Mouse (Mus musculus) midbrain, embryonic 13.5 days (tissue): Measurements from ENCODE around the gene Sertad1. TPM values are rescaled to one million over a fixed set of nuclear protein-coding genes. Genes with fewer than 3 reads are reported as not detected.
"Not testable (repeated sequence)": the region's sequence is repeated elsewhere in the genome, so short reads cannot be mapped to it uniquely, and the experiment has no call there.

Experiments used
- ATAC-seq: fragments of 200-750 bp; cut with Nextera tagmentation; 2 replicates; pipeline ENCODE4 v1.8.0; 2017; ENCODE audit warnings: mild to moderate bottlenecking, moderate TSS enrichment, moderate library complexity
- H3K27ac ChIP-seq: fragments of 300-500 bp; sonication (generic); 2 replicates; pipeline ENCODE4 v1.5.1; 2015; ENCODE audit warnings: inconsistent platforms, mild to moderate bottlenecking, moderate library complexity
- H3K27me3 ChIP-seq: fragments of 300-500 bp; sonication (generic); 2 replicates; pipeline ENCODE4 v1.6.1; 2015; ENCODE audit warnings: mild to moderate bottlenecking, inconsistent platforms
- H3K36me3 ChIP-seq: fragments of 300-500 bp; sonication (generic); 2 replicates; pipeline ENCODE4 v1.6.1; 2015; ENCODE audit warnings: mild to moderate bottlenecking, inconsistent platforms
- H3K4me1 ChIP-seq: fragments of 300-500 bp; sonication (generic); replicated peaks from 2 replicates; pipeline ENCODE4 v1.6.1; 2015; ENCODE audit warnings: inconsistent platforms
- H3K4me2 ChIP-seq: fragments of 300-500 bp; sonication (generic); replicated peaks from 2 replicates; pipeline ENCODE4 v1.6.1; 2015; ENCODE audit warnings: moderate library complexity, mild to moderate bottlenecking, inconsistent platforms
- H3K4me3 ChIP-seq: fragments of 300-500 bp; sonication (generic); replicated peaks from 2 replicates; pipeline ENCODE4 v1.5.1; 2015; ENCODE audit warnings: mild to moderate bottlenecking, inconsistent platforms
- H3K9ac ChIP-seq: fragments of 300-500 bp; sonication (generic); replicated peaks from 2 replicates; pipeline ENCODE4 v1.6.1; 2015; ENCODE audit warnings: mild to moderate bottlenecking, inconsistent platforms
- H3K9me3 ChIP-seq: fragments of 300-500 bp; sonication (generic); 2 replicates; pipeline ENCODE4 v1.6.1; 2016; ENCODE audit warnings: mild to moderate bottlenecking, inconsistent platforms
- WGBS: fragments of 180-500 bp; shearing (Covaris S2); methylation state at CpG from one replicate; pipeline ENCODE4 v1.1.7; 2015; 5-methylcytosine and 5-hydroxymethylcytosine counted together
- polyA plus RNA-seq: library from polyadenylated mRNA; unstranded; fragments of >200 nt; fragmentation: Nextera tagmentation; extraction: Ambion mirVana; gene quantifications from 2 replicates; pipeline ENCODE4 v1.2.1, GENCODE M21; 2015

Gene Sertad1
- polyA plus RNA-seq, 1 experiment from 2014 or later, result 8.5 TPM

- no peaks in the 10 kb centered on the region for H3K9me3 ChIP-seq
- 49% methylated on average over 4 of the region's 4 CpGs for WGBS
- no peak for ATAC-seq
- no peaks in the 10 kb centered on the region for H3K36me3 ChIP-seq
- peak overlapping the region; percentile 34 for H3K4me3 ChIP-seq
- H3K4me2 ChIP-seq, result peak overlapping the region; percentile 54
- peak overlapping the region; percentile 44; the same call in 1 of the 2 replicates for H3K9ac ChIP-seq
- peak overlapping the region; percentile 44; the same call in 1 of the 2 replicates for H3K27ac ChIP-seq
- peaks cover 22% of the 10 kb centered on the region; the same call in 1 of the 2 replicates for H3K4me1 ChIP-seq
- peaks cover 22% of the 10 kb centered on the region; the same call in 1 of the 2 replicates for H3K27me3 ChIP-seq
Measured at GRCm38 (mm10) chr7:27490227-27490542, 3.5 kb downstream of the Sertad1 start.

GRCm38 (mm10) chr7:27490543-27491329 lies 4.0 kb downstream of the Sertad1 start:
- Histone ChIP-seq H3K27ac (peak overlapping the region; percentile 44; the same call in 1 of the 2 replicates), H3K9me3 (no peaks in the 10 kb centered on the region), H3K4me3 (peak overlapping the region; percentile 34), H3K4me2 (peak overlapping the region; percentile 54), H3K9ac (peak overlapping the region; percentile 44; the same call in 1 of the 2 replicates), H3K27me3 (peaks cover 17% of the 10 kb centered on the region; the same call in 1 of the 2 replicates), H3K4me1 (peaks cover 22% of the 10 kb centered on the region; the same call in 1 of the 2 replicates), H3K36me3 (no peaks in the 10 kb centered on the region)
- peak; percentile 31 for ATAC-seq
- whole genome bisulfite sequencing, result under 1% methylated on average over 32 of the region's 33 CpGs

- no peaks in the 10 kb centered on the region for H3K36me3 ChIP-seq
- H3K9ac ChIP-seq, result no peak overlapping the region
- H3K27ac ChIP-seq, result no peak overlapping the region
- WGBS, result 79% methylated on average over 7 of the region's 7 CpGs
- H3K4me3 ChIP-seq, result no peak overlapping the region
- H3K27me3 ChIP-seq, result peaks cover 16% of the 10 kb centered on the region; the same call in 1 of the 2 replicates
- no peak overlapping the region for H3K4me2 ChIP-seq
- H3K9me3 ChIP-seq, result no peaks in the 10 kb centered on the region
- H3K4me1 ChIP-seq, result peaks cover 18% of the 10 kb centered on the region; the same call in 1 of the 2 replicates
- ATAC-seq, result no peak
Measured at GRCm38 (mm10) chr7:27491856-27492255, 5.1 kb downstream of the Sertad1 start.

GRCm38 (mm10) chr7:27493022-27493421 lies 6.3 kb downstream of the Sertad1 start:
- Histone ChIP-seq H3K36me3 (no peaks in the 10 kb centered on the region), H3K4me2 (no peak overlapping the region), H3K4me1 (peaks cover 9% of the 10 kb centered on the region; the same call in 1 of the 2 replicates), H3K27me3 (peaks cover 16% of the 10 kb centered on the region; the same call in 1 of the 2 replicates), H3K9me3 (no peaks in the 10 kb centered on the region), H3K4me3 (no peak overlapping the region), H3K9ac (no peak overlapping the region), H3K27ac (no peak overlapping the region)
- ATAC-seq, result no peak
- WGBS, result 84% methylated on average over 3 of the region's 3 CpGs

- 88% methylated on average over 5 of the region's 5 CpGs for WGBS
- no peaks in the 10 kb centered on the region for H3K36me3 ChIP-seq
Measured at GRCm38 (mm10) chr7:27493450-27493849, 6.7 kb downstream of the Sertad1 start.

GRCm38 (mm10) chr7:27494659-27495367 lies 8.1 kb downstream of the Sertad1 start:
- H3K27ac ChIP-seq, H3K36me3 ChIP-seq, H3K9ac ChIP-seq, H3K4me2 ChIP-seq, ATAC-seq, H3K4me1 ChIP-seq, H3K27me3 ChIP-seq, H3K4me3 ChIP-seq, H3K9me3 ChIP-seq: not testable (repeated sequence)
- 93% methylated on average over 9 of the region's 9 CpGs for WGBS

More at GRCm38 (mm10) chr7:27493450-27493849, 6.7 kb downstream of the Sertad1 start:
- ATAC-seq, result no peak
- peaks cover 7% of the 10 kb centered on the region; the same call in 1 of the 2 replicates for H3K4me1 ChIP-seq
- no peak overlapping the region for H3K4me3 ChIP-seq
- no peak overlapping the region for H3K9ac ChIP-seq
- H3K27me3 ChIP-seq, result peaks cover 16% of the 10 kb centered on the region; the same call in 1 of the 2 replicates
- H3K9me3 ChIP-seq, result no peaks in the 10 kb centered on the region
- no peak overlapping the region for H3K27ac ChIP-seq
- no peak overlapping the region for H3K4me2 ChIP-seq

- Histone ChIP-seq H3K4me1 (no peaks in the 10 kb centered on the region), H3K9ac (no peak within 1 kb of the TSS), H3K4me2 (no peak within 1 kb of the TSS), H3K9me3 (no peaks in the 10 kb centered on the region), H3K4me3 (no peak within 1 kb of the TSS), H3K27me3 (no peaks in the 10 kb centered on the region), H3K36me3 (no peaks in the 10 kb centered on the region), H3K27ac (no peak within 1 kb of the TSS)
- WGBS, result 65% methylated on average over 3 of the region's 3 CpGs
- ATAC-seq, result no peak
Measured at GRCm38 (mm10) chr7:27499036-27499435, 12.3 kb downstream of the Sertad1 start, which contains the start of gene Prx. Gene Prx (plus strand): TSS chr7:27499324.

GRCm38 (mm10) chr7:27501620-27502019 lies 14.9 kb downstream of the Sertad1 start:
- H3K4me3 ChIP-seq, result no peak overlapping the region
- ATAC-seq, result no peak
- no peak overlapping the region for H3K27ac ChIP-seq
- H3K36me3 ChIP-seq, result no peaks in the 10 kb centered on the region
- no peak overlapping the region for H3K9ac ChIP-seq
- no peaks in the 10 kb centered on the region for H3K9me3 ChIP-seq
- no peaks in the 10 kb centered on the region for H3K4me1 ChIP-seq
- no peaks in the 10 kb centered on the region for H3K27me3 ChIP-seq
- WGBS, result 70% methylated on average over 4 of the region's 4 CpGs
- no peak overlapping the region for H3K4me2 ChIP-seq

GRCm38 (mm10) chr7:27506765-27507370 lies 20.2 kb downstream of the Sertad1 start:
- no peak for ATAC-seq
- Histone ChIP-seq H3K27ac (no peak overlapping the region), H3K4me2 (peak overlapping the region; percentile 61), H3K27me3 (no peaks in the 10 kb centered on the region), H3K9me3 (no peaks in the 10 kb centered on the region), H3K4me1 (peaks cover 10% of the 10 kb centered on the region; the same call in 1 of the 2 replicates), H3K9ac (no peak overlapping the region), H3K4me3 (peak overlapping the region; percentile 55), H3K36me3 (no peaks in the 10 kb centered on the region)
- 51% methylated on average over 9 of the region's 9 CpGs for WGBS

- H3K9ac ChIP-seq, result peak overlapping the region; percentile 66
- peak overlapping the region; percentile 94 for H3K27ac ChIP-seq
- H3K9me3 ChIP-seq, result no peaks in the 10 kb centered on the region
- under 1% methylated on average over 54 of the region's 54 CpGs for WGBS
- H3K4me1 ChIP-seq, result peaks cover 10% of the 10 kb centered on the region; the same call in 1 of the 2 replicates
- peak overlapping the region; percentile 55 for H3K4me3 ChIP-seq
- H3K4me2 ChIP-seq, result peak overlapping the region; percentile 61
- H3K36me3 ChIP-seq, result no peaks in the 10 kb centered on the region
- ATAC-seq, result peak; percentile 86
- H3K27me3 ChIP-seq, result no peaks in the 10 kb centered on the region
Measured at GRCm38 (mm10) chr7:27507711-27508647, 21.3 kb downstream of the Sertad1 start.

- ATAC-seq, result peak; percentile 27
- WGBS, result 23% methylated on average over 6 of the region's 6 CpGs
Measured at GRCm38 (mm10) chr7:27508648-27509005, 21.9 kb downstream of the Sertad1 start.

More at GRCm38 (mm10) chr7:27508648-27509005, 21.9 kb downstream of the Sertad1 start:
- Histone ChIP-seq H3K9ac (no peak overlapping the region), H3K4me1 (peaks cover 10% of the 10 kb centered on the region; the same call in 1 of the 2 replicates), H3K36me3 (no peaks in the 10 kb centered on the region), H3K9me3 (no peaks in the 10 kb centered on the region), H3K4me2 (peak overlapping the region; percentile 61), H3K27ac (peak overlapping the region; percentile 94), H3K27me3 (no peaks in the 10 kb centered on the region), H3K4me3 (peak overlapping the region; percentile 55)
